Mouse (Mus musculus) naive thymus-derived CD4-positive, alpha-beta T cell, adult 2 months (primary cell): Measurements from ENCODE around the gene Shmt2.

Source experiments
- DNase-seq: peaks from one replicate; pipeline ENCODE4 v3.0.0-alpha.2; 2011; ENCODE audit warnings: low read depth

The Shmt2 gene

GRCm38 (mm10) chr10:127522088-127522581, at the start of gene Shmt2:
Gene Shmt2, minus strand, starts transcription at chr10:127522444.
- peak; percentile 90 for DNase-seq

- DNase-seq: no peak
Observed at GRCm38 (mm10) chr10:127570937-127571641, 48.8 kb upstream of the Shmt2 start.

- no peak for DNase-seq
Observed at GRCm38 (mm10) chr10:127570384-127570783, 48.1 kb upstream of the Shmt2 start.

- peak; percentile 81 for DNase-seq
Observed at GRCm38 (mm10) chr10:127569450-127569849, 47.2 kb upstream of the Shmt2 start.

GRCm38 (mm10) chr10:127566553-127567326, 44.5 kb upstream of the Shmt2 start:
- DNase-seq: no peak

- DNase-seq: no peak
Observed at GRCm38 (mm10) chr10:127564301-127564700, 42.1 kb upstream of the Shmt2 start.

- no peak for DNase-seq
Observed at GRCm38 (mm10) chr10:127563840-127564239, 41.6 kb upstream of the Shmt2 start.

- no peak for DNase-seq
Observed at GRCm38 (mm10) chr10:127561145-127561544, 38.9 kb upstream of the Shmt2 start.

GRCm38 (mm10) chr10:127557397-127557796, 35.2 kb upstream of the Shmt2 start:
- peak; percentile 32 for DNase-seq

GRCm38 (mm10) chr10:127555703-127556102, 33.5 kb upstream of the Shmt2 start:
- peak; percentile 25 for DNase-seq

- no peak for DNase-seq
Observed at GRCm38 (mm10) chr10:127549892-127550291, 27.6 kb upstream of the Shmt2 start.

GRCm38 (mm10) chr10:127548236-127548635, 26.0 kb upstream of the Shmt2 start:
- DNase-seq: no peak

GRCm38 (mm10) chr10:127546505-127546904, 24.3 kb upstream of the Shmt2 start:
- no peak for DNase-seq

GRCm38 (mm10) chr10:127544375-127544774, 22.1 kb upstream of the Shmt2 start:
- no peak for DNase-seq

- DNase-seq: no peak
Observed at GRCm38 (mm10) chr10:127543916-127544315, 21.7 kb upstream of the Shmt2 start.

GRCm38 (mm10) chr10:127542720-127543119, 20.5 kb upstream of the Shmt2 start:
- DNase-seq: no peak

GRCm38 (mm10) chr10:127542084-127542483, 19.8 kb upstream of the Shmt2 start:
- DNase-seq: no peak

GRCm38 (mm10) chr10:127541510-127541909, 19.3 kb upstream of the Shmt2 start:
- DNase-seq: no peak

GRCm38 (mm10) chr10:127537854-127538583, 15.8 kb upstream of the Shmt2 start:
- DNase-seq: peak; percentile 79

- DNase-seq: peak; percentile 80
Observed at GRCm38 (mm10) chr10:127536586-127537314, 14.5 kb upstream of the Shmt2 start.

- DNase-seq: no peak
Observed at GRCm38 (mm10) chr10:127534929-127535384, 12.7 kb upstream of the Shmt2 start.
